Mouse (Mus musculus) G1E (cell line): ENCODE data around the gene Mybl2.

Source experiments
- CTCF ChIP-seq: IDR thresholded peaks from 2 replicates; pipeline ENCODE4 v1.5.1; 2012; ENCODE audit warnings: low read depth, low read length, inconsistent platforms, mixed read lengths
- GATA1 ChIP-seq: IDR thresholded peaks from 2 replicates; pipeline ENCODE4 v1.6.1; 2012; ENCODE audit warnings: borderline replicate concordance, low read length, inconsistent platforms, mixed read lengths
- POLR2AphosphoS5 ChIP-seq: IDR thresholded peaks from 2 replicates; pipeline ENCODE4 v1.6.1; 2012; ENCODE audit warnings: low read depth, low read length, inconsistent platforms; ENCODE audit not compliant: insufficient replicate concordance

DNA sequence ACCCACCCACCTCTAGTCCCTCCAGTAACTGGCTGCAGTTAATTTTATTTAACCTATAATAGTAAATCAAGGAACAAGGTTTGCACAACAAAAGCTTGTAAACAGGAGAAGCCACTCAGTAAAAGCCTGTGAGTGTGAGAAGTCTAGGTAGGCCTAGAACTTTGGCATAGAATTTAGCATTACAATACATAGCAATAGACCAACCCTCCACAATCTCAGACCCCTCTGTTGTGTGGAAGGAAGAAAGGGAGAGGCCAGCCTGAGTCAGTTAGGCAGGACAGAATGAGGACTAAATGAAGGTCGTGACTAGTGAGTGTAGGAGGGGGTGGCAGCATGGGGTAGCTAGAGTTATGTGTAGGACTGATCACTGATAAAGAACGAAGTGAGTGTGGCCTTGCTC, 22.7 kb upstream of the Mybl2 start:
- no peak for TF ChIP-seq GATA1
- no peak for TF ChIP-seq CTCF
- TF ChIP-seq POLR2AphosphoS5 = no peak
